Mouse (Mus musculus) testis, adult 2 months (tissue): ENCODE data around the gene Tmem246. TPM values are rescaled to one million over a fixed set of nuclear protein-coding genes. Genes with fewer than 3 reads are reported as not detected.
"Not testable (repeated sequence)": the region's sequence is repeated elsewhere in the genome, so short reads cannot be mapped to it uniquely, and the experiment has no call there.

Experiments
- H3K27ac ChIP-seq: fragments of 200-500 bp; 2 replicates; pipeline ENCODE4 v1.5.1; 2012; ENCODE audit warnings: low read depth, low read length; ENCODE audit not compliant: control insufficient read depth, insufficient read depth
- H3K27me3 ChIP-seq: fragments of 200-500 bp; 2 replicates; pipeline ENCODE4 v1.6.1; 2012; ENCODE audit warnings: mild to moderate bottlenecking, low read length, moderate library complexity; ENCODE audit not compliant: control insufficient read depth, insufficient read depth
- H3K36me3 ChIP-seq: fragments of 200-500 bp; 2 replicates; pipeline ENCODE4 v1.6.1; 2012; ENCODE audit warnings: mild to moderate bottlenecking, low read length; ENCODE audit not compliant: control insufficient read depth, insufficient read depth
- H3K4me1 ChIP-seq: fragments of 200-500 bp; 2 replicates; pipeline ENCODE4 v1.6.1; 2012; ENCODE audit warnings: low read length; ENCODE audit not compliant: control insufficient read depth, insufficient read depth
- H3K4me3 ChIP-seq: fragments of 200-500 bp; 2 replicates; pipeline ENCODE4 v1.5.1; 2012; ENCODE audit warnings: low read depth, mild to moderate bottlenecking, low read length, moderate library complexity, mixed read lengths; ENCODE audit not compliant: control insufficient read depth
- CTCF ChIP-seq: fragments of 200-500 bp; IDR thresholded peaks from 2 replicates; pipeline ENCODE4 v1.5.1; 2012; ENCODE audit warnings: low read depth, mild to moderate bottlenecking, inconsistent platforms, low read length, moderate library complexity; ENCODE audit not compliant: control insufficient read depth, insufficient read depth, insufficient replicate concordance
- POLR2A ChIP-seq: fragments of 200-500 bp; IDR thresholded peaks from 2 replicates; pipeline ENCODE4 v1.6.1; 2012; ENCODE audit warnings: low read depth, mild to moderate bottlenecking, inconsistent platforms, low read length, moderate library complexity; ENCODE audit not compliant: control insufficient read depth
- polyA plus RNA-seq: library from polyadenylated mRNA; depleted of rRNA; stranded (reverse); fragments of >200 nt; gene quantifications from 2 replicates; pipeline ENCODE4 v1.2.3, GENCODE M21; 2012

The Tmem246 gene
- polyA plus RNA-seq, 1 experiment: 104 TPM

- Histone ChIP-seq H3K4me1 (peaks cover 2% of the 10 kb centered on the region; the same call in 1 of the 2 replicates), H3K4me3 (no peak overlapping the region)
- TF ChIP-seq POLR2A: no peak
- TF ChIP-seq CTCF: no peak; the same call in 1 of the 2 replicates
These were observed 29.3 kb upstream of the Tmem246 start for GRCm38 (mm10) chr4:49626973-49627372.

DNA sequence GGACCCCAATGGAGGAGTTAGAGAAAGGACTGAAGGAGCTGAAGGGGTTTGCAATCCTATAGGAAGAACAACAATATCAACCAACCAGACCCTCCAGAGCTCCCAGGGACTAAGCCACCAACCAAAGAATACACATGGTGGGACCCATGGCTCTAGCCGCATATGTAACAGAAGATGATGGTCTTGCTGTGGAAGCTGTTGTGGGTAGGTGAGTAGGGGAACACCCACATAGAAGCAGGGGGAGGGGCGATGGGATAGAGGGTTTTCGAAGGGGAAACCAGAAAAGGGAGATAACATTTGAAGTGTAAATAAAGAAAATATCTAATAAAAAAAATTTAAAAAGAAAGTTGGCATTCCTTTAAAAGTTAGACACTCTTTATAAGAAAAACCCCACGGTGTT lies 27.3 kb upstream of the Tmem246 start:
- not testable (repeated sequence) for H3K27me3 ChIP-seq, H3K4me1 ChIP-seq, H3K4me3 ChIP-seq, H3K27ac ChIP-seq, H3K36me3 ChIP-seq

More at GRCm38 (mm10) chr4:49626973-49627372, 29.3 kb upstream of the Tmem246 start:
- Histone ChIP-seq H3K27ac (no peak overlapping the region), H3K36me3 (no peaks in the 10 kb centered on the region), H3K27me3 (no peaks in the 10 kb centered on the region)

- no peaks in the 10 kb centered on the region for H3K4me1 ChIP-seq
- H3K27me3 ChIP-seq: no peaks in the 10 kb centered on the region
- H3K27ac ChIP-seq: no peak overlapping the region
- H3K36me3 ChIP-seq: no peaks in the 10 kb centered on the region
- TF ChIP-seq POLR2A (no peak), CTCF (no peak)
- no peak overlapping the region for H3K4me3 ChIP-seq
These were observed 26.2 kb upstream of the Tmem246 start for GRCm38 (mm10) chr4:49623916-49624315.

GRCm38 (mm10) chr4:49622272-49622671 lies 24.6 kb upstream of the Tmem246 start:
- H3K36me3 ChIP-seq: no peaks in the 10 kb centered on the region
- TF ChIP-seq POLR2A (no peak), CTCF (no peak)
- no peak overlapping the region for H3K4me3 ChIP-seq
- no peaks in the 10 kb centered on the region for H3K27me3 ChIP-seq
- H3K4me1 ChIP-seq: no peaks in the 10 kb centered on the region
- no peak overlapping the region for H3K27ac ChIP-seq

DNA sequence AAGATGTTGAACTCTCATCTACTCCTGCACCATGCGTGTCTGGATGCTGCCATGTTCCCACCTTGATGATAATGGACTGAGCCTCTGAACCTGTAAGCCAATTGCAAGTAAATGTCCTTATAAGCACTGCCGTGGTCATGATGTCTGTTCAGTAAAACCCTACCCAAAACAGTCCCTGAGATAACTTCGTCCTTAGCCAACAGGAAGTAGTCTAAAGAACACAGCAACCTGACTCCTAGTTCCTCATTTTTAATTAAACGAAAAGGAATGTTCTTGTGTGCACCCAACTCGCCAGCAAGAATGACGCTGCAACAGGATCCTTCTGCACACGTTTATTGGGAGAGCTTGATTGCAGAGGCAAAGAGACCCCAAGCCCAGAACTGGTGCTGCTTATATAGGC lies 22.2 kb upstream of the Tmem246 start:
- not testable (repeated sequence) for H3K4me3 ChIP-seq, H3K27ac ChIP-seq, H3K4me1 ChIP-seq, H3K27me3 ChIP-seq, H3K36me3 ChIP-seq

DNA sequence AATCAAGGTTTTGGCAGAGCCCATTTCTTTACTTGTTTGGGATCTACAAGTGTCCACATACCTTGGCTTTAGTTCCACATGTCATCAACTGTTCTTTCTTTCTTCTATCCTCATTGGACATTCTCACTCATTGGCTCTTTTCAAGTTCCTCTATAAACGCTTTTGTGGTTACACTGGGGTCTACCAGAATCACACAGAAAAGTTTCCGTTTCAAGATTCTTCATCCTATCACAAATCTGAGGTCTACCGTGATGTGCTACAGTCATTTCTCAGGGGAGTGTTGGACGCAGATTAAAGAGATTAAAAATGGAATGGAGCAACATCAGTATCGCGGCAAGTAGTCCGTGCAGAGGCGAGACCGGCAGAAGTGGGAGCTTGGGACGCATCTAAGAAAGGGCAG lies 19.2 kb upstream of the Tmem246 start:
- no peaks in the 10 kb centered on the region for H3K4me1 ChIP-seq
- no peak overlapping the region for H3K4me3 ChIP-seq
- no peaks in the 10 kb centered on the region for H3K36me3 ChIP-seq
- TF ChIP-seq CTCF (no peak), POLR2A (no peak)
- no peak overlapping the region for H3K27ac ChIP-seq
- H3K27me3 ChIP-seq: no peaks in the 10 kb centered on the region

- no peak for TF ChIP-seq CTCF
- TF ChIP-seq POLR2A: no peak
- Histone ChIP-seq H3K36me3 (no peaks in the 10 kb centered on the region), H3K27me3 (no peaks in the 10 kb centered on the region)
These were observed 7.8 kb upstream of the Tmem246 start for GRCm38 (mm10) chr4:49605459-49605858.

DNA sequence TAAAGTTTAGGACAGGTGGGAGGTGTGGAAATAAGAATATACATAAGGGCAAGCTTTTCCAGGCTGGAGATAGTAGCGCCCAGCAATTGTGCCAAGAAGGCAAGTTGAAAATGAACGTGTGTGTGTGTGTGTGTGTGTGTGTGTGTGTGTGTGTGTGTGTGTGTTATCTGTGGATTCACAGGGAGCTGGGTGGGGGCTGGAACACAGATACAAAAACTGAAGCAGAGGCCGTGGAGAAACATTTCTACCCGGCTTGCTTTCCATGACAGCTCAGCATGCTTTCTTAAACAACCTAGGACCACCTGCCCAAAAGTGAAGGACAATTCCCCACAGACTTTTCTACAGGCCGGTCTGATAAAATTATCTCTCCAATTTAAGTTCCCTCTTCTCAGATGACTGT lies 6.9 kb upstream of the Tmem246 start:
- no peaks in the 10 kb centered on the region for H3K4me1 ChIP-seq
- no peaks in the 10 kb centered on the region for H3K36me3 ChIP-seq
- no peak for TF ChIP-seq CTCF
- TF ChIP-seq POLR2A: no peak
- H3K27ac ChIP-seq: no peak overlapping the region
- H3K4me3 ChIP-seq: no peak overlapping the region
- H3K27me3 ChIP-seq: no peaks in the 10 kb centered on the region

More at GRCm38 (mm10) chr4:49605459-49605858, 7.8 kb upstream of the Tmem246 start:
- H3K4me3 ChIP-seq: no peak overlapping the region
- no peak overlapping the region for H3K27ac ChIP-seq
- no peaks in the 10 kb centered on the region for H3K4me1 ChIP-seq
